Mouse (Mus musculus): Measurements from ENCODE around the gene Guk1. TPM values are rescaled to one million over a fixed set of nuclear protein-coding genes. Genes with fewer than 3 reads are reported as not detected.
"Not testable (repeated sequence)": the region's sequence is repeated elsewhere in the genome, so short reads cannot be mapped to it uniquely, and the experiment has no call there.

The Guk1 gene
- polyA plus RNA-seq (2017; shearing (Covaris generic)), result 10 to 100 TPM; 63.6 to 67.4 TPM

- no peak for ATAC-seq
Measured at GRCm38 (mm10) chr11:59192059-59192386, at the start of gene Guk1. Guk1 (minus strand) TSS chr11:59192212.

DNA sequence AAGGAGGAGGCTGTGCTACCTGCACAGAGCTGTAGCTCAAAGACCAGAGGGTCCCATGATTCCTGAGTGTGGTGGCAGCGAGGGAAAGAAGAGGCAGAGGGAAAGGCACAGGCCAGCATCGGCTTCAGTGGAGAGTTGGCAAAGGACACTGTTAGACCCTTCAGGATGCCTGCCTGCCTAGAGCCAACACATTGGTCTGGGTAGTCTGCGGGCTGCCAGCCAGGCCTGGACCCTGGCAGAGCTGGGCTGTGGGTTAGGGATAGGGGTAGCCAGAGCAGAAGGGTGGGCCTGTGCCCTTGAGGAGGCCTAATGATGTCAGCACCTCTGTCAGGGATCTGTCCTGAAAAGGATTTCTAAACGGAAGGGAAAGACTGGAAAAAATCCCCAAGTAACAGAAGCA lies 47.8 kb upstream of the Guk1 start:
- ATAC-seq, result no peak

DNA sequence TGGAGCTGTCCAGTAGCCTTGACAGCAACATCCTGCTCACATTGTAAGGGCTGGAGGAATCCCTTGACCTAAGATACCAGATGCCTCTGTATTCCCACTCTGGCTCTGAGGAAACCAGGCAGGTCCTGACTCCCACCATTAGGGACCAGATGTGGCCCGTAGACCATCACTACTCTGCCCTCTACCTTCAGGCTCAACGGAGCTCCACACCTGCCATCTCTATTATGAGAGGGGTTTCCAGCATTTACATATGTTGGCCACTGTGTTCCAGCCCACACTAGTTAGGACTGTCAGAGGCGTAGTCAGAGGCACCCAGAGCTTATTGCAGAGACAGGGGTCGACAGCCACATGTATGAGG lies 47.4 kb upstream of the Guk1 start:
- ATAC-seq, result no peak

GRCm38 (mm10) chr11:59238525-59239427 lies 46.8 kb upstream of the Guk1 start:
- no peak for ATAC-seq

GRCm38 (mm10) chr11:59232797-59233196 lies 40.8 kb upstream of the Guk1 start:
- ATAC-seq, result no peak

GRCm38 (mm10) chr11:59230144-59230760 lies 38.2 kb upstream of the Guk1 start:
- no peak for ATAC-seq

- ATAC-seq, result peak; percentile 84
Measured at GRCm38 (mm10) chr11:59228122-59228953, 36.3 kb upstream of the Guk1 start, which contains the start of gene Arf1. Arf1 (minus strand) TSS chr11:59228270.

DNA sequence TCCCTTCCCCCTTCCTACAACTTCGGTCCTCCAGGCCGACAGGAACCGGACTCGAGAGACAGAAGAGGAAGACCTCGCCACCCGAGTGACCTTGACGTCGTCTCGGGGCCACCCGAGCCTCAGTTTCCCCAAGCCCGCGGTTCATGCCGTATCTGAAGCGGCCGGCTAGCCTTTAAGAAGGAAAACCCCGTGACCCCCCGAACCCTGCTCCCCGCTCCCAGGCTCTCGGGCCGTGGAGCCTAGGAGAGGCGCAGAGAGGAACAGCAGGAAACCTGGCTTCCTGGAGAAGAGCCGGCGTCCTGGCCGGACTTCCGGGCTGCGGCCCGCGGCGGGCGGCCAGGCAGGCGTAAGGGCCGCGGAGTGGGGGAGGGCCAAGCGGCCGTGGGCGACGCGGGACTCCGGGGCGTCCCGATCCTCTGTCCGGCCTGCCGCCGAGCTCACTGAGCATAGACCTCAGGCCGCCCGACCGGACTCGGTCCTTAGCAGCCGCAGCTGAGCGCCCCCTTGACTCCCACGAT lies 35.7 kb upstream of the Guk1 start:
- peak; percentile 18 for ATAC-seq

DNA sequence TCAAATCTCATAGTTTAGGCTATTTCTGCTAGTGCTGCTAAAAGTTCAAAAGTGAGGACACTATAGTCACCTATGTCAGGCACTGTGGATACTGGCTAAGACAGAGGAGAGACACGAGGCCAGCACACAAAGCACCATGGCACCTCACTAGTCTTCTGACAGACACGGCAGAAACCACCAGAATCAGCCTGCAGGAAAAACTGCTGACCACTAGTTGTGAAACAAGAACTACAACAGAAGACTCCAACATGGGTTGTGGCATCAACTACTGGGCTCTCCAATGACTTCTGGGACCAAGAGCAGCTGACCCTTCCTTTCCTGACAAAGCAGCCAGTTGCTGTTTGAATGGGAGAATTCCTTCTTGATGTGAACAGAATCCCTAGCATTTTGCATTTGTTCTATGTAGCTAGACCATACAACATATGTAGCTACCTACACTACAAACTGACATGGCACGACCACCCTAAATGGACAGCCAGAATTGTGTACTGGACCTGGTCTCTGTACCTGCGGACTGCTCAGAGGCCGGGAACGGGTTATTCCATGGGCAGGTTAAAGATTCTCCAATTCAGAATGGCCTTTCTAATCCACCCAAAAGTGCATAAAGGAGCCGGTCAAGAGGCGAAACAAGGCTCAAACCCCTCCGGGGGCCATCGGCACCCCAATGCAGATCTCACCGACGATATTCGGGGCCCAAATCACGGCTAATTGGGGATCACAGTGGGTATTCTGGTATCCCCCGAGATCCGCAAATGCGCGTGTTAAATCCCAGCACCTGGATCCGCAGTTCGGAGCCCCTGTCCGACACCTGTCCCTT lies 35.0 kb upstream of the Guk1 start:
- ATAC-seq, result no peak

GRCm38 (mm10) chr11:59226251-59226650 lies 34.2 kb upstream of the Guk1 start:
- ATAC-seq, result peak; percentile 11

- ATAC-seq, result no peak
Measured at GRCm38 (mm10) chr11:59225167-59225566, 33.2 kb upstream of the Guk1 start.

GRCm38 (mm10) chr11:59224470-59224869 lies 32.5 kb upstream of the Guk1 start:
- ATAC-seq, result peak; percentile 35

- no peak for ATAC-seq
Measured at GRCm38 (mm10) chr11:59224025-59224424, 32.0 kb upstream of the Guk1 start.

DNA sequence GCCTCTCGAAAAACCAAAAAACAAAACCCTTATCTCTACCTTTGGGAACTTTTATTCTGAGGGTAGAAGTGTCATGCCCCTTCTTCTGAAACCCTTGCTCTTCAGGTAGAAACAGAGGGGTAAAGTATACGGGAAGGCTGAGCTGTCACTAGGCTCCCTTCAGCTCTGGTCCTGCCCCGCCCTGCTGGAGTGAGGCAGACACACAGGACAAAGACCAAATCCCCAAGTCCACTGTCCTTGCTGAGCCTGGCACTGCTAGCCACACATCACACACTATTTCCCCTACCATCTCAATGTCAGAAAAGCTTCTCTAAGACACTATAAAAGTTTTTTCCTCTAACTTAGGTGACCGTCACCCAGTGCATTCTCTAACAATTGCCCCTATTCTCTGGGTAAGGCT lies 30.3 kb upstream of the Guk1 start:
- ATAC-seq, result no peak

- no peak for ATAC-seq
Measured at GRCm38 (mm10) chr11:59221604-59222003, 29.6 kb upstream of the Guk1 start.

DNA sequence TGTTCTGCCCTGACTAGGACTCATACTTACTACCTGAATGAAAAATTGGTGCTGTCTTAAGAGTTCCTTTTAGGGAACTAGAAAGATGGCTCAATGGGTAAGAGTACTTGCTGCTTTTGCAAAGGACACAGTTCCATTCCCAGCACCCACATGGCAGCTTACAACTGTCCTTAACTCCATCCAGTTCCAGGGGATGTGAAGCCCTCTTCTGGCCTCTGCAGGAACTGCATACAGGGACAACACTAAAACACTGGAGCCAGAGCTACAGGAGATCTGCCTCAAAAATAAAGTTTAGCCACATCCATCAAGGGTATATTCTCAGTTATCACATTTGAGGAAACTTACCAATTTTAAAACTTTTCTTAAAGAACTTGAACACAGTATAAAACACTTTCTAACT lies 27.1 kb upstream of the Guk1 start:
- no peak for ATAC-seq

DNA sequence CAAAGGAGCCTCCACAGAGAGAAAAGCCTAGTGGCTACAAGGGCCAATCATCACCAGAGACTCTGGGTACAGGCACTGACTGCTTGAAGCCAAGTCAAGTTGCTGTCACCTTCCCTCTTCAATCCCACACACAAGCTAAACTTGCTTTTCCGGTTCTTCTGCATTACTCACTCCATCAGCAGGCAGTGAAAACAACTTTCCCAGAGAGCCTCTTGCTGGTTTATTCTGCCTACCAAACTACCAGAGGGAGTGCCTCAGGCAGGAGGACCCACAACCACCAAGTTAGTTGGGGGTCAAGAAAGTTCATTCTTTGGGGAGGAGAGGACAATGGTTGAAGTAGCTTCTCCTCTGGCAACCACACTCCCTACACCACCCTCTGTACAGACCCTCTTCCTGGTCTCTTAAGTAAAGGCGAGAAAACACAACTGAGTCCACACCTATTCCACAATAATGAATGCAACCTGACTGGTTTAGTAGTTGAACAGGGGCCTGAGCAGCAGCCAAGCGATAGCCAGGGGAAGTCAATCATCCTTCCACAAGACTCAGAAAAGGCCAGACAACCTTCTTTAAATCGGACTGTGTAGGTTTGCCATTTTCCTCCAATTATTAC lies 26.5 kb upstream of the Guk1 start:
- ATAC-seq, result no peak

DNA sequence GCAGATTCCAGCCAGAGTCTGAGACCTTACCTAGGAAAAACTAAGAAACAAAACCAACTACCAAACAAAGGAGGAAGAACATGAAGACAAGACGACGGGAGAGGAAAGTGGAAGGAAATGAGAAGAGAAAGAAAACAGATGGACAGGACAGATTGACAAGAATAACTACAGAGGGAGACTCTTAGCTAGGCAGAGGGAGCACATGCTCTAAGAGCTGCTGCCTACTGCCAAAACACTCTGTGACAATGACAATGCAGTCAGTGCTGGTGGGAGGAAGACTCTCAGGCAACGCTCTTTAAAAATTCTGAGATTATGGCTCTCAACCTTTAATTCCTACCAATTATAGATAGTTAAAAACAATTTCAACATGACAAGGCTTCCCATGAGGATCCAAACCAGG lies 24.9 kb upstream of the Guk1 start:
- no peak for ATAC-seq

GRCm38 (mm10) chr11:59212892-59213494 lies 21.0 kb upstream of the Guk1 start:
- no peak for ATAC-seq

- ATAC-seq, result peak; percentile 73
Measured at GRCm38 (mm10) chr11:59212320-59212719, 20.3 kb upstream of the Guk1 start.

GRCm38 (mm10) chr11:59211561-59211960 lies 19.5 kb upstream of the Guk1 start:
- not testable (repeated sequence) for ATAC-seq
